Mouse (Mus musculus): ENCODE data around the gene Nphp3.

The Nphp3 gene

DNA sequence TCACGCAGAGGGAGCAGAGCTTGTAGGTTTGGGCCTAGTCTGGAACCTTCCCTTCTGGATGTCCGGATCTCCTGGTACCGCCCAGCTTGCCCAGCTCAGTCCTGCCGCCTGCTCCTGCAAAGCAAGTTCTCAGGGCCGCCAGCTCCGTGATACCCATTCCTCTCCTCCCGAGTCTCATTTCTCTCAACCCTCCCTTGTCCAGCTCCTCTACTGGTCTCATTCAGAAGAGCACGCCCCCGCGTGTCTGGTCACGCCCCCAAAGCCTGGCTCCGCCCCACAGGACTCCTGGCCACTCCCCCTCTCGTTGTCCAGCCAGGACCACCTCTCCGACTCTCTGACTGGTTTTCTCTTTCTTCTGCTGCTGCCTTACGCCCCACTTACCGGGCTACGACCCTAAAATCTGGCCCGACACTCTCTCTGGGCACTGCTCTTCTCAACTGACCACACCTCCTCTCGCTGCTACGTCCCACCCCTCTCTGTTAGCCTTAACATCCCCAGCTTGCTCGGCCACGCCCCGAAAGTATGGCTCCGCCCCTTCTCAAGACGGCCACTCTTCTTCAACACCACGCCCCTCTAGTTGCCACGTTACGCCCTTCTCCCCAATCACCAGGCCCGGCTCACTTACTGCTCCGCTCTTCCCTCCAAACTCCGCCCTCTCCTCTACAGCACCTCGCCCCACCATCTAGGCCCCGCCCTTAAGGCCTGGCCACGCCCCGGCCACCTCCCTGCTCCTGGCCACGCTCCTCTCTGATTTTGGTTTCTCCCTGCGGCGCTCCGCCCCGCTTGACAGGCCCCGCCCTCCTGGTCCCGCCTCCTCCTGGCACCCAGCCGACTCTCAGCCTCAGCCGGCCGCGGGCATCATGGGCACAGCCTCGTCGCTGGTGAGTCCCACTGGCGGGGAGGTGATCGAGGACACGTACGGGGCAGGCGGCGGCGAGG lies at the start of gene Nphp3:
Gene Nphp3, plus strand, starts transcription at position 624 of the 939 bp plus-strand sequence.
- DNase-seq (ENCODE audit: low read depth, low spot score), result peak; percentile 99

- DNase-seq (ENCODE audit: low read depth, low spot score), result no peak
These were observed 43.6 kb upstream of the Nphp3 start for GRCm38 (mm10) chr9:103958722-103959121.

- no peak for DNase-seq (ENCODE audit: low read depth, low spot score)
These were observed 42.4 kb upstream of the Nphp3 start for GRCm38 (mm10) chr9:103959989-103960388.

DNA sequence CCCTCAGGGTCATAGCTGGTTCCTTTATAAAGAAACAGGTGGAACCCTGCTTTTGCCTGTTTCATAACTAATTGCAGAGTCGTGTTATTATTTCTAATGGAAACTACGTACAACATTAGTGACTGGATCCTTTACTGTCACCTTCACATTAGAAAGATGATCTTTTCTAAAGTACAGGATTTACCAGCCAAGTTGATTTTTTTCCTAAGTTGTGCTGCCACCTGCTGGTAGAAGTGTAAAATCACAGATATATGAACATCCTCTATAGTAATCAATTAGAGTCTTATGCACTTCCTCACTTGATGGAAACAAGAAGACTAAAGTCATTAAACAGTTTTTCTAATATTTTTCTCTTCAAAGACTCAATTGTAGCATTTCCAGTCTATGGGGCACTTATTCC lies 5.8 kb upstream of the Nphp3 start:
- peak; percentile 59 for DNase-seq (ENCODE audit: low read depth, low spot score)

DNA sequence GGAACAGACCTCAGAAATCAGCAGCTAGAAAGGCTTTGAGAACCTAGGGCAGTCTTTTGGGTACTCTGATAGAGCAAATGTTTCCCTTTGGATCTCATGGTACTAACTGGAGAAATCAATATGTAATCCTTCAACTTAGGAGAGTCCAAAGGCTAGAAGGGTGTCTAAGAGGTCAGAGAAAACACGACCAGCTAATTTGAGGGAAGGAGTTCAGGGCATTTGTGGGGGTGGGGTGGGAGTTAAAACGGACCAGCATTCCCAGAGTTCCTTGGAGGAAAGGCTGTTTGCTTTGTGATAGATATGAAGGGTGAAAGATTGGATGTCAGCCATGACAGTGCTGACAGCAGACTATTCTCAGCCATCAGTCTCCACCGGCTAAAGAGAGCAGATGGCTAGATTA lies 1.7 kb upstream of the Nphp3 start:
- DNase-seq (ENCODE audit: low read depth, low spot score), result no peak

- peak; percentile 64 for DNase-seq (ENCODE audit: low read depth, low spot score)
These were observed 578 bp downstream of the Nphp3 start for GRCm38 (mm10) chr9:104002913-104003330.

DNA sequence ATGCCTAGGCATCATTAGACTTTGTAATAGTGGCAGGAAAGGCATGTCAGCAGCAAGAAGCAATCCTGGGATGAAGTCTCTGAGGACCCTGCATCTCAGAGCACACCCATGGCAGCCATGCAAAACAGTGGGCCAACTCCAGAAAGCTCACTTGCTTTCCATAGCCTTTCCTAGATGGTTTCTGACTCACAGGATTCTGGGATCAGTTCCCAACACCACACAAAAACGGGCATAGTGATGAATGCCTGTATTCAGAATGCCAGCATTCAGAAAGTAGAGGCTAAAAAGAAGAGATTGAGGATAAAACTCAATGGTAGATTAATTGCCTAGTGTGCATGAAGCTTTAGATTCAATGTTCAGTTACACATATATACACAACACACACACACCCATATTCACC lies 12.2 kb downstream of the Nphp3 start:
- DNase-seq (ENCODE audit: low read depth, low spot score), result no peak

GRCm38 (mm10) chr9:104021026-104021425 lies 18.7 kb downstream of the Nphp3 start:
- DNase-seq (ENCODE audit: low read depth, low spot score), result no peak

GRCm38 (mm10) chr9:104027186-104027585 lies 24.8 kb downstream of the Nphp3 start:
- DNase-seq (ENCODE audit: low read depth, low spot score), result no peak

DNA sequence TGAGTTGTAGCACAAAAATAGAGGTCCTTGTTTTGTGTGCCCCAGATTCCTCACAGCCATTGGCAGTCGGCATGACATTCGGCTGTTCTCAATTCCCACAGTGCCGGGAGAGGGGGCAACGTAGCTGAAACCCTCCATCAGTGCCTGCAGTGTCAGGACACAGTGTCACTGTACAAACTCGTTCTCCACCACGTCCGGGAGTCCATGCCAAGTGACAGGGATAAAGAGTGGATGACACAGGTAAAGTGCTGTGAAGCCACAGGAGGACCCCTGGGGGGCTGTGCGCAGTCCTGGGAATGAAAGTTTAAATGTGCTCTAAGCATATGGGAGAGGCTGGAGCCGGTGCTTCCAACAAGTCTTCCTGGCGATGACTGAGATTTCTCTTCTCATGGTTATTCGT lies 27.5 kb downstream of the Nphp3 start:
- DNase-seq (ENCODE audit: low read depth, low spot score), result no peak

DNA sequence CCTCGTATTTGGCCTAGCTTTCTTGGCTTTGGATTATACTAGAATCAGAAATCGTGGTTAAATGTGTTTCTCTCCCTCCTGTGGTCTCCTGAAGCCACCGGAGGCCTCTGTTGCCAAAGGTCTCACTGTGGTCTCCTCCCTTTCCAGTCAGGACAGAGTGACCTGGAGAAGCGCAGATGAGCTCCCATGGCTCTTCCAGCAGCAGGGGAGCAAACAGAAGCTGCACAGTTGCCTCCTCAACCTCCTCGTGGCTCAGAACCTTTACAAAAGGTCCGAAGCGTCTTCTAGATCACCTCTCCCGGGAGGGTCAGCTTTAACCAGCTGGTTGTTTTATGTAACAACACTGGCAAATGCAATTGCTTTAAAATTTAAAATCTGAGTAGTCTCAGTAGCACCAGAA lies 31.9 kb downstream of the Nphp3 start:
- no peak for DNase-seq (ENCODE audit: low read depth, low spot score)

GRCm38 (mm10) chr9:104034718-104035117 lies 32.4 kb downstream of the Nphp3 start:
- no peak for DNase-seq (ENCODE audit: low read depth, low spot score)

- DNase-seq (ENCODE audit: low read depth, low spot score), result peak; percentile 61
These were observed 33.1 kb downstream of the Nphp3 start for GRCm38 (mm10) chr9:104035261-104036015.

DNA sequence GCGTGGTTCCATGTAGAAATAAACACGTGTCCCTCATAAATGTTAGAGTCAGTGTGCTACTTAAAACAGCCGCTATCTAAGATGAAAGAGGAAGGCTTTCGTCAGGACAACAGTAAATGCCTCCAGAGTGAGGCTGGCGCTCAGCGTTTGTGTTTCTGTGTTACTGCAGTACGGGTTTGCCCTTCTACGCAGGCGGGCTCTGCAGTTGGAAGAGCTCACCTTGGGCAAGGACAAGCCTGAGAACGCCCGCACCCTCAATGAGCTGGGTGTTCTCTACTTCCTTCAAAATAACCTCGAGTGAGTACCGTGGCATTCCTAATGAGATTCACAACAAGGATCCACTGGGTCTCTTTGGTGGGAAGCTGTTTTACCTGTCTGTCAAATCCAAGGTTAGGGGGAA lies 35.9 kb downstream of the Nphp3 start:
- DNase-seq (ENCODE audit: low read depth, low spot score), result no peak

- DNase-seq (ENCODE audit: low read depth, low spot score), result no peak
These were observed 36.8 kb downstream of the Nphp3 start for GRCm38 (mm10) chr9:104039031-104039695.

DNA sequence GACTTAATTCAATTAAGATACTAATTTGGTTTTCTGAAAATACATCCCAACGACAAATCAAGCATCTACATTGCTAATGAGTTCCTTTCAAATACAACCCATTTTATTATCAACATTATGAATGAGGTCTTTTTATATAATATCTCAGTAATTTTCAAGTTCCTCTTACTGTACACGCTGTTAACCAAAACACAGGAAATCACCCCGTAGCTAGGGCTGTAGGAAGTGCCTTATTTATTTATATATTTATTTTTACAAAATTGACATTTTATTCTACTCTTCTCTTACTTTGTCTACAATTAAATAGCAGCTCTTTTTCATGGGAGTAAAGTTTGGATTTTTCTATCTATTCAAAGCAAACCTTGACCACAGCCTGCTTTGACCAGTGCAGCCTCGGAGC lies 37.4 kb downstream of the Nphp3 start:
- no peak for DNase-seq (ENCODE audit: low read depth, low spot score)

DNA sequence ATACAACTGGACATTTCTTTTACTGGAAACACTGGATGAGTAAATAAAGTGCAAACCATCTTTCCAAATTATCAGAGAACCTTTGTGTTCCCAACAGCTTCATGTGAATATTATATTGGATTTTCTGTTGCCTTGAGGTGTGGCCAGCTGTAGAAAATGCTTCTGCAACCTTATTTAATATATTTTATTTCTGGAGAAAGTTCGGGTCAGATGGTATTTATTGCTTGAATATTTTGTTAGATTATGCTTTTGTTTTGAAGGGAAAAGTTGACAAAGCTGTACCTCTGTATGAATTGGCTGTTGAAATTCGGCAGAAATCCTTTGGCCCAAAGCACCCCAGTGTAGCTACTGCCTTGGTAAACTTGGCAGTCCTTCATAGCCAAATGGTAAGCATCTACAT lies 38.0 kb downstream of the Nphp3 start, which contains the start of gene Gm28305:
Gene Gm28305, plus strand, starts transcription at position 301 of the 400 bp plus-strand sequence.
- DNase-seq (ENCODE audit: low read depth, low spot score), result no peak

- no peak for DNase-seq (ENCODE audit: low read depth, low spot score)
These were observed 41.3 kb downstream of the Nphp3 start for GRCm38 (mm10) chr9:104043676-104044075.

DNA sequence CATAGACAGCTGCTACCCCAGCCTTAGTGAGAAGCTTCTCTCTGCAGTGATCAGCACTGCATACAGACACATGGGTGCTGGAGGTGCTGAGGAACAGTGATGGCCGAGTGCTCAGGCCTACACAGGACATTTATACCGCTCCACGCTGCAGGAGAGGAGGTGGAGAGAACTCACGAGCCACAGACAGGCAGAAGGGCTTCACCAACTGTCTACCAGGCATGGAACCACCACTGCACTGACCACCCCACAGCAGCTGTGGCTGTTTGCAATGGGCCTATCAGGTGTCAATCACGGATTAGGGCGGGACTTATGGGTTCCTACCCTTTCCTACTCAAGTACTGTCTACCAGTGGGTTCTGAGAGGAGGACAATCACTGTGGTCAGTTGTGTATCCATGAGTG lies 48.7 kb downstream of the Nphp3 start:
- no peak for DNase-seq (ENCODE audit: low read depth, low spot score)

DNA sequence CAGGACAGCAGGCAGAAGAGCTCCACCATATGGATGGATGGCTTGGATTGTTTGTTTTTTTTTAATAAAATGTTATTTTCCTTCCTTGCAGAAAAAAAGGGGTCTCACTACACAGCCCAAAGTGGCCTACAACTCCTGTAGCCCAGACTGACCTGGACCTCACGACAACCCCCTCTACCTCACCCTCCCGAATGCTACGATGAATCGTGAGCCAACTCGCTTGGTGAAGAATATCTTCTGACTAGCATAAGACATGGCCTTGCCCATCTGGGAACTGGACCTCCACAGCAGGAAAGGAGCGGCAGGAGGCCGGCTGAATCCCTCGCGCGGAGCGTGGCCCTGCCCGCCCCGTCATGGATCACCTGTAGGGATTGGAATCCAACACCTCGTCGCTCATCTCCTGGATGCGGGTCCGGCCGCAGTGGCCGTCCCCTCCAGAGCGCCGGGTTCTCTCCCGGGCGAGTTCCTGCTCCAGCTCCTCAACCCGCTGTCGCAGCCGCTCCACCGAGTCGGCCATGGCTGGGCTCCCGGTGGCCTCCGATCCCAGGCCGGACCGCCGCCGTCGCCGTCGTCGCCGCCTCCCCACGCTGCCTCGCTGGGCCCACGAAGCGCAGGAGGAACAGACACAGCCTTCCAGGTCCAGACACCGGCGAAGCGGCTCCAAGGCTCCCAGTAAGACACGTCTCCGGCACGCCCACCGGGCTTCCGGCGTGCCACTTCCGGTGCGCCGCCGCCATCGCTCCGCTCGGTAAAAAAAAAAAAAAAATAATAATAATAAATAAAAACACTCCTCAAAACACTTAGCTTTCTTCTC lies 60.3 kb downstream of the Nphp3 start, which contains the start of gene Uba5:
Gene Uba5, minus strand, starts transcription at position 705 of the 814 bp plus-strand sequence.
- peak; percentile 64 for DNase-seq (ENCODE audit: low read depth, low spot score)
